In the genomic region with DNA sequence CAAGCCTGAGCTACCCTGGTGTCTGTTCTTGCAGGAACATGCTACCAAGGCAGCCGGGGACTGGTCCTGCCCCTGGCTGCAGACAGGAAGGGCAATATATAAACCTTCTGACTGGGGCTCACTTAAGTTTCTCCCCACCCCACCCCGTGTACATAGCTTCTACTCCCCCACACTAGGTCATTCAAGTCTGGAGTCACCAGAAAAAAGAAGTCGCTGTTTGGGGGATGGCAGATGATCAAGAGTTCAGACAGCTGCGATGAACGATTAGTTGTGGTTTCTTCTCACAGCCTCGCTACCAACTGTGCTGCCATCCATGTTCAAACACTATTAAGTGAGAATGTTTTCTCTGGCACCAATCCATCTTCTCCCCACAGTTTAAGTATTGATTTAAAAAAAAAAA, we compare ENCODE assay signal across 19 mouse cellular contexts. TPM values are rescaled to one million over a fixed set of nuclear protein-coding genes. Genes with fewer than 3 reads are reported as not detected.
DNase-seq lines count a peak whose midpoint lies in the region; ATAC-seq and TF ChIP-seq lines count a peak whose summit lies in the region.
"Had no signal": no experiment of that assay in that cellular context is flagged by ENCODE, and none has a peak within 500 bp of the region (broad histone marks: within the 10 kb centered on the region; RNA-seq: fewer than 3 reads in every experiment).

No protein-coding gene starts in this region.

- no peak overlapping the region for H3K4me2 ChIP-seq in limb, embryonic 11.5 days (ENCODE audit: low read depth, severe bottlenecking)
- H3K4me2 ChIP-seq: heart, embryonic 15.5 days; neural tube, embryonic 15.5 days had no signal

- H3K9me3 ChIP-seq in limb, embryonic 11.5 days (ENCODE audit: control insufficient read depth, low read length), result no peaks in the 10 kb centered on the region
- no peaks in the 10 kb centered on the region for H3K9me3 ChIP-seq in limb, embryonic 10.5 days (replicated peaks)
- H3K9me3 ChIP-seq in MEL (replicated peaks; ENCODE audit: insufficient read depth, low read length), result no peaks in the 10 kb centered on the region
- H3K9me3 ChIP-seq: heart, embryonic 15.5 days; neural tube, embryonic 15.5 days had no signal

- TF ChIP-seq POLR2A in MEL (IDR thresholded peaks at IDR 0.05; ENCODE audit: control insufficient read depth in 1 of 2, insufficient read depth in 1 of 2, low read depth in 1 of 2, low read length in 2 of 2, poor library complexity in 1 of 2), result no peak

- H3K79me2 ChIP-seq in MEL (ENCODE audit: control insufficient read depth, insufficient read depth, low read length, poor library complexity), result no peaks in the 10 kb centered on the region

- 76% methylated on average over 6 of the region's 6 CpGs for WGBS in limb, embryonic 11.5 days
- WGBS in limb, embryonic 10.5 days, result 85% methylated on average over 6 of the region's 6 CpGs

- no peak overlapping the region for H3K27ac ChIP-seq in limb, embryonic 11.5 days (replicated peaks; ENCODE audit: low read depth, low read length)
- H3K27ac ChIP-seq in limb, embryonic 10.5 days, result no peak overlapping the region
- H3K27ac ChIP-seq in MEL (ENCODE audit: control insufficient read depth, low read depth, low read length), result no peak overlapping the region
- H3K27ac ChIP-seq: heart, embryonic 15.5 days; kidney, postnatal 0 days; macrophage; neural tube, embryonic 15.5 days had no signal

- H3K4me1 ChIP-seq in limb, embryonic 11.5 days (ENCODE audit: control insufficient read depth, insufficient read depth, low read length), result no peaks in the 10 kb centered on the region
- no peaks in the 10 kb centered on the region for H3K4me1 ChIP-seq in limb, embryonic 10.5 days
- H3K4me1 ChIP-seq in MEL (ENCODE audit: control insufficient read depth in 1 of 2, insufficient read depth in 2 of 2, low read length in 2 of 2), result no peaks in the 10 kb centered on the region
- H3K4me1 ChIP-seq: heart, embryonic 15.5 days; neural tube, embryonic 15.5 days had no signal

- H3K4me3 ChIP-seq in limb, embryonic 11.5 days (ENCODE audit: low read depth, low read length), result no peak overlapping the region
- H3K4me3 ChIP-seq in limb, embryonic 10.5 days, result no peak overlapping the region
- H3K4me3 ChIP-seq in MEL (ENCODE audit: control insufficient read depth in 1 of 2, insufficient read depth in 1 of 2, low read depth in 2 of 2, low read length in 2 of 2), result no peak overlapping the region
- H3K4me3 ChIP-seq: heart, embryonic 15.5 days; neural tube, embryonic 15.5 days had no signal

- ATAC-seq in limb, embryonic 11.5 days (ENCODE audit: insufficient number of reproducible peaks, low FRiP score, low TSS enrichment, low read depth), result no peak
- ATAC-seq: inflammation-experienced regulatory T-cells, adult 6 months had no signal

- no peak overlapping the region for H3K9ac ChIP-seq in limb, embryonic 11.5 days (ENCODE audit: low read length)
- no peak overlapping the region for H3K9ac ChIP-seq in MEL (ENCODE audit: control insufficient read depth, low read depth, low read length, poor library complexity, severe bottlenecking)
- H3K9ac ChIP-seq: heart, embryonic 15.5 days; neural tube, embryonic 15.5 days had no signal

- TF ChIP-seq EP300 in MEL (IDR thresholded peaks at IDR 0.05; ENCODE audit: low read depth in 1 of 2, low read length in 2 of 2), result no peak

- H3K27me3 ChIP-seq in limb, embryonic 11.5 days (ENCODE audit: control insufficient read depth, insufficient read depth, low read length), result no peaks in the 10 kb centered on the region
- no peaks in the 10 kb centered on the region for H3K27me3 ChIP-seq in limb, embryonic 10.5 days (ENCODE audit: low read depth, poor library complexity, severe bottlenecking)
- no peaks in the 10 kb centered on the region for H3K27me3 ChIP-seq in MEL (ENCODE audit: control insufficient read depth in 1 of 2, insufficient read depth in 2 of 2, low read length in 2 of 2)
- H3K27me3 ChIP-seq: heart, embryonic 15.5 days; neural tube, embryonic 15.5 days had no signal

- H3K36me3 ChIP-seq in limb, embryonic 11.5 days (ENCODE audit: control insufficient read depth, insufficient read depth, low read length), result no peaks in the 10 kb centered on the region
- H3K36me3 ChIP-seq in limb, embryonic 10.5 days, result no peaks in the 10 kb centered on the region
- no peaks in the 10 kb centered on the region for H3K36me3 ChIP-seq in MEL (ENCODE audit: control insufficient read depth in 1 of 2, insufficient read depth in 2 of 2, low read length in 2 of 2)
- H3K36me3 ChIP-seq: heart, embryonic 15.5 days; neural tube, embryonic 15.5 days had no signal

- no peak for TF ChIP-seq RAD21 in MEL (IDR thresholded peaks at IDR 0.05; ENCODE audit: low read depth, low read length)

- peak; percentile 16 to 31 for DNase-seq in cerebellum, postnatal 10 days
- no peak for DNase-seq in cerebellum, postnatal 14 days
- peak; percentile 13 for DNase-seq in limb, embryonic 11.5 days (ENCODE audit: low spot score)
- no peak for DNase-seq in limb, embryonic 10.5 days (ENCODE audit: low spot score)
- DNase-seq in MEL (ENCODE audit: low read depth, low spot score), result peak; percentile 34
- peak; percentile 98 for DNase-seq in fibroblast of lung, adult 2 months (ENCODE audit: low read depth)
- no peak for DNase-seq in thymus, postnatal 0 days (ENCODE audit: low spot score)
- no peak for DNase-seq in kidney, adult 11 months
- DNase-seq: adrenal gland, postnatal 36 days; left cerebral cortex, postnatal 4 days; right cerebral cortex, adult 18-20 months; spleen, adult 18-20 months; thymus, postnatal 4 days had no signal

- TF ChIP-seq CTCF in MEL (IDR thresholded peaks at IDR 0.05 in 2 of 3, conservative IDR thresholded peaks at IDR 0.05 in 1 of 3; ENCODE audit: control insufficient read depth in 1 of 3, insufficient read depth in 1 of 3, low read depth in 2 of 3, low read length in 3 of 3, poor library complexity in 1 of 3, severe bottlenecking in 1 of 3), result no peak

TF ChIP-seq in MEL, 35 proteins besides CTCF, POLR2A, EP300 and RAD21:
- TF ChIP-seq MYB (IDR thresholded peaks at IDR 0.05; ENCODE audit: low read depth, low read length), result no peak
- no peak; the same call in 1 of the 2 replicates for TF ChIP-seq TAL1 (IDR thresholded peaks at IDR 0.05; ENCODE audit: low read length)
- TF ChIP-seq ZMIZ1 (IDR thresholded peaks at IDR 0.05; ENCODE audit: low read depth, low read length), result no peak
- TF ChIP-seq MAX (IDR thresholded peaks at IDR 0.05; ENCODE audit: low read length), result no peak
- TF ChIP-seq GABPA (IDR thresholded peaks at IDR 0.05; ENCODE audit: low read depth, low read length), result no peak
- no peak for TF ChIP-seq ETS1 (IDR thresholded peaks at IDR 0.05; ENCODE audit: low read depth, low read length)
- no peak for TF ChIP-seq GATA1 (IDR thresholded peaks at IDR 0.05; ENCODE audit: low read depth, low read length)
- no peak for TF ChIP-seq POLR2AphosphoS5 (IDR thresholded peaks at IDR 0.05; ENCODE audit: borderline replicate concordance, low read depth, low read length)
- TF ChIP-seq RCOR1 (IDR thresholded peaks at IDR 0.05; ENCODE audit: low read depth, low read length), result no peak
- TF ChIP-seq SMC3 (IDR thresholded peaks at IDR 0.05; ENCODE audit: low read depth, low read length), result no peak
- no peak for TF ChIP-seq ZKSCAN1 (IDR thresholded peaks at IDR 0.05; ENCODE audit: low read depth, low read length)
- no peak for TF ChIP-seq E2F4 (IDR thresholded peaks at IDR 0.05; ENCODE audit: borderline replicate concordance, low read depth, low read length)
- no peak for TF ChIP-seq NRF1 (IDR thresholded peaks at IDR 0.05; ENCODE audit: insufficient read depth, low read depth, low read length, poor library complexity, severe bottlenecking)
- no peak for TF ChIP-seq CHD2 (IDR thresholded peaks at IDR 0.05; ENCODE audit: low read length)
- TF ChIP-seq UBTF (IDR thresholded peaks at IDR 0.05; ENCODE audit: borderline replicate concordance, insufficient read depth, low read depth, low read length), result no peak
- no peak for TF ChIP-seq TBP (IDR thresholded peaks at IDR 0.05; ENCODE audit: low read depth, low read length)
- no peak for TF ChIP-seq BHLHE40 (IDR thresholded peaks at IDR 0.05; ENCODE audit: borderline replicate concordance, low read depth, low read length)
- no peak for TF ChIP-seq MAZ (IDR thresholded peaks at IDR 0.05; ENCODE audit: low read depth, low read length)
- TF ChIP-seq HCFC1 (IDR thresholded peaks at IDR 0.05; ENCODE audit: low read depth, low read length), result no peak
- no peak for TF ChIP-seq POLR2AphosphoS2 (IDR thresholded peaks at IDR 0.05; ENCODE audit: low read length)

RNA-seq across cellular contexts. Expression of a gene that starts 55.3 kb away (rescaled TPM):
- 0.64 and 1.7 TPM in 2 replicates for polyA plus RNA-seq in limb, embryonic 11.5 days (2014; fragmentation: Nextera tagmentation; extraction: Ambion mirVana)
- polyA plus RNA-seq in limb, embryonic 10.5 days (2016; fragmentation: Nextera tagmentation; extraction: Ambion mirVana), result 0.13 and 0.66 TPM in 2 replicates
- not detected in 2 replicates for total RNA-seq in MEL (2012; rRNA removed)
- not detected for polyA plus RNA-seq in MEL (2012; ENCODE audit: insufficient read depth in 1 of 2, insufficient read length in 2 of 2, low read depth in 1 of 2, low replicate concordance in 2 of 2, missing spikeins in 1 of 2)
- polyA plus RNA-seq in thymus, postnatal 0 days (2015; fragmentation: Nextera tagmentation; extraction: Ambion mirVana), result 0.09 TPM in 1 of 2 replicates, not detected in the other
- total RNA-seq: monocyte, adult 5-6 weeks had no signal
- polyA plus RNA-seq: inflammation-experienced regulatory T-cells, adult 6 months; macrophage had no signal

Comparison
In these comparisons a context has a peak if more than half of its experiments do, and no peak if none do; other contexts are left out.
1. DNase-seq: peak in cerebellum, postnatal 10 days (2 of 2), limb, embryonic 11.5 days (single experiment), MEL (single experiment) and fibroblast of lung, adult 2 months (single experiment); none in cerebellum, postnatal 14 days (0 of 2), limb, embryonic 10.5 days (single experiment), thymus, postnatal 0 days (single experiment) and kidney, adult 11 months (single experiment).